19 mouse cellular contexts compared by ENCODE assay signal in the genomic region with DNA sequence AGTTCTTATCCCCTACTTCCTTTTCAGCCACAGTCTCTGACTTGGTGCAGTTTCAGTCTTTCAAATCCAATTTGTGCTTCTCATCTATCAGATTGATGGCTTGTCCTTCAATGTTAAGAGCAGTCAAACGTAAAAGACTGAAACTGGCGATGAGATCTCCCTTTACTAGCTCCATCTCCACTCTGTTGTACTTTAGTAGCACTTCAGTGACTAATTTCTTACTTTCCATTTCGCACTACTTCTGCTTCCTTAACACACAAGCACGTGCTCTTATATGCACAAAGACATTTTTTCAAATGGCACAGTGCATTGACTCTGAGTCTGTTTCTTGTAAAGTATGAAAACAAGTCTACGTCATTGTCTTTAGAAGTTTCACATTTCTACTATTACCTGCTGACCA.
A peak's percentile ranks its signal among the peaks of the same experiment; 100 is the strongest.
DNase-seq lines count a peak whose midpoint lies in the region; ATAC-seq and TF ChIP-seq lines count a peak whose summit lies in the region.
"Had no signal": no experiment of that assay in that cellular context is flagged by ENCODE, and none has a peak within 500 bp of the region (broad histone marks: within the 10 kb centered on the region; RNA-seq: fewer than 3 reads in every experiment).

No protein-coding gene starts in this region.

- dilution Hi-C loops in CH12.LX (cut with MboI; ENCODE audit: extremely low pct_ligation_motif_present, extremely low pct_unique_long_range_greater_than_20kb, low sequenced_read_pairs): no loop called here

- ATAC-seq in liver, postnatal 0 days: no peak
- ATAC-seq: CD4-positive, CD25-positive, alpha-beta regulatory T cell, adult 4 months; forebrain, embryonic 13.5 days; forebrain, embryonic 15.5 days; forebrain, postnatal 0 days had no signal

- no peaks in the 10 kb centered on the region for H3K36me3 ChIP-seq in liver, adult 2 months (ENCODE audit: control insufficient read depth, insufficient read depth, low read length)
- H3K36me3 ChIP-seq in liver, postnatal 0 days (replicated peaks; ENCODE audit: insufficient read depth, low read length): no peaks in the 10 kb centered on the region
- no peaks in the 10 kb centered on the region for H3K36me3 ChIP-seq in CH12.LX (replicated peaks in 1 of 2; ENCODE audit: control insufficient read depth in 1 of 2, insufficient read depth in 1 of 2, low read length in 1 of 2)
- H3K36me3 ChIP-seq: embryonic facial prominence, embryonic 10.5 days; embryonic facial prominence, embryonic 12.5 days; forebrain, embryonic 15.5 days had no signal

- DNase-seq in liver, adult 2 months (ENCODE audit: extremely low read depth, low read depth, low spot score): peak; percentile 44
- no peak for DNase-seq in liver, postnatal 0 days
- peak; percentile 53 for DNase-seq in CH12.LX (ENCODE audit: extremely low read depth)
- DNase-seq in adrenal gland, adult 8-10 months: no peak
- DNase-seq in left cerebral cortex, adult 11 months (ENCODE audit: low spot score): no peak
- DNase-seq: adrenal gland, adult 2 months; adrenal gland, postnatal 14 days; B cell, adult 2 months; cerebellum, adult 11-12 months; cerebellum, adult 2 months; cerebellum, adult 9-10 months; cerebellum, postnatal 10 days; cerebellum, postnatal 25 days; forebrain, postnatal 0 days had no signal

- H3K9ac ChIP-seq in liver, adult 2 months (ENCODE audit: low read depth, low read length): no peak overlapping the region
- no peak overlapping the region for H3K9ac ChIP-seq in liver, postnatal 0 days (replicated peaks)
- no peak overlapping the region for H3K9ac ChIP-seq in CH12.LX (ENCODE audit: insufficient read depth, low read depth)
- H3K9ac ChIP-seq: embryonic facial prominence, embryonic 12.5 days; forebrain, embryonic 13.5 days; forebrain, embryonic 15.5 days; forebrain, postnatal 0 days had no signal

- no peak overlapping the region for H3K27ac ChIP-seq in liver, adult 2 months (replicated peaks; ENCODE audit: insufficient read depth, low read depth, low read length)
- H3K27ac ChIP-seq in liver, postnatal 0 days (ENCODE audit: low read depth): no peak overlapping the region
- no peak overlapping the region for H3K27ac ChIP-seq in CH12.LX (ENCODE audit: insufficient read depth, low read depth)
- H3K27ac ChIP-seq: embryonic facial prominence, embryonic 10.5 days; embryonic facial prominence, embryonic 12.5 days; forebrain, embryonic 13.5 days; forebrain, embryonic 15.5 days had no signal

- no peaks in the 10 kb centered on the region for H3K27me3 ChIP-seq in liver, adult 2 months (ENCODE audit: control insufficient read depth, insufficient read depth, low read length)
- H3K27me3 ChIP-seq in liver, postnatal 0 days (ENCODE audit: insufficient read depth, low read length): no peaks in the 10 kb centered on the region
- H3K27me3 ChIP-seq in CH12.LX (replicated peaks): no peaks in the 10 kb centered on the region
- H3K27me3 ChIP-seq: embryonic facial prominence, embryonic 12.5 days; forebrain, embryonic 13.5 days; forebrain, embryonic 15.5 days had no signal

- H3K79me2 ChIP-seq in liver, adult 2 months (ENCODE audit: control insufficient read depth, insufficient read depth, low read length): no peaks in the 10 kb centered on the region
- no peaks in the 10 kb centered on the region for H3K79me2 ChIP-seq in CH12.LX (replicated peaks; ENCODE audit: control insufficient read depth, extremely low read depth, insufficient read depth, poor library complexity, severe bottlenecking)

- no peak for TF ChIP-seq POLR2A in liver, adult 2 months (IDR thresholded peaks at IDR 0.05; ENCODE audit: extremely low read depth, insufficient read depth, low read length)
- TF ChIP-seq POLR2A in CH12.LX (IDR thresholded peaks at IDR 0.05; ENCODE audit: low read depth, low read length): no peak

- H3K4me2 ChIP-seq in liver, postnatal 0 days (ENCODE audit: low read depth, low read length): no peak overlapping the region
- peak overlapping the region; percentile 36; the same call in 1 of the 2 replicates for H3K4me2 ChIP-seq in CH12.LX (ENCODE audit: insufficient read depth, low read depth, poor library complexity, severe bottlenecking)
- H3K4me2 ChIP-seq: embryonic facial prominence, embryonic 12.5 days; forebrain, embryonic 13.5 days; forebrain, embryonic 15.5 days had no signal

- no peak overlapping the region for H3K4me3 ChIP-seq in liver, adult 2 months (ENCODE audit: insufficient read depth, low read depth, low read length)
- no peak overlapping the region for H3K4me3 ChIP-seq in liver, postnatal 0 days (ENCODE audit: low read depth, low read length)
- H3K4me3 ChIP-seq in CH12.LX (replicated peaks in 1 of 3; ENCODE audit: low read depth in 2 of 3, low read length in 2 of 3, poor library complexity in 1 of 3): no peak overlapping the region
- H3K4me3 ChIP-seq: embryonic facial prominence, embryonic 10.5 days; embryonic facial prominence, embryonic 12.5 days; forebrain, embryonic 13.5 days; forebrain, embryonic 15.5 days had no signal

- 77% methylated on average over 5 of the region's 5 CpGs for WGBS in liver, adult 2 months
- 70% methylated on average over 5 of the region's 5 CpGs for WGBS in liver, postnatal 0 days (ENCODE audit: insufficient replicate concordance)

- no peaks in the 10 kb centered on the region for H3K4me1 ChIP-seq in liver, adult 2 months (ENCODE audit: control insufficient read depth, insufficient read depth, low read length)
- no peaks in the 10 kb centered on the region for H3K4me1 ChIP-seq in liver, postnatal 0 days (ENCODE audit: insufficient read depth)
- peaks cover 0 to 10% of the 10 kb centered on the region in 2 experiments; a peak in 2 of 4 replicates for H3K4me1 ChIP-seq in CH12.LX (ENCODE audit: control insufficient read depth in 1 of 2, insufficient read depth in 2 of 2)
- H3K4me1 ChIP-seq: embryonic facial prominence, embryonic 10.5 days; embryonic facial prominence, embryonic 12.5 days; forebrain, embryonic 13.5 days; forebrain, embryonic 15.5 days had no signal

- no peak for TF ChIP-seq CTCF in liver, adult 2 months (IDR thresholded peaks at IDR 0.05; ENCODE audit: low read depth, low read length)
- TF ChIP-seq CTCF in liver, postnatal 0 days (IDR thresholded peaks at IDR 0.05; ENCODE audit: low read depth): no peak
- TF ChIP-seq CTCF in CH12.LX (conservative IDR thresholded peaks at IDR 0.05 in 1 of 2, IDR thresholded peaks at IDR 0.05 in 1 of 2; ENCODE audit: low read depth in 2 of 2, low read length in 2 of 2): no peak

- TF ChIP-seq RAD21 in CH12.LX (IDR thresholded peaks at IDR 0.05; ENCODE audit: low read depth, low read length): no peak

- no peak for TF ChIP-seq EP300 in liver, postnatal 0 days (IDR thresholded peaks at IDR 0.05; ENCODE audit: low read depth)
- TF ChIP-seq EP300 in CH12.LX (IDR thresholded peaks at IDR 0.05; ENCODE audit: low read length): peak; percentile 69

- in situ Hi-C loops in CH12.LX (cut with MboI; ENCODE audit: low pct_ligation_motif_present, low pct_unique_long_range_greater_than_20kb, low sequenced_read_pairs): no loop called here

- H3K9me3 ChIP-seq in liver, postnatal 0 days (ENCODE audit: low read length): no peaks in the 10 kb centered on the region
- H3K9me3 ChIP-seq in CH12.LX (replicated peaks; ENCODE audit: low read length): no peaks in the 10 kb centered on the region
- H3K9me3 ChIP-seq: embryonic facial prominence, embryonic 10.5 days; embryonic facial prominence, embryonic 12.5 days; forebrain, embryonic 13.5 days; forebrain, embryonic 15.5 days had no signal

TF ChIP-seq in CH12.LX, 34 proteins besides CTCF, POLR2A, EP300 and RAD21 (continues in another document):
- no peak for TF ChIP-seq MXI1 (IDR thresholded peaks at IDR 0.05; ENCODE audit: low read depth, low read length)
- no peak for TF ChIP-seq PAX5 (IDR thresholded peaks at IDR 0.05; ENCODE audit: low read length)
- no peak for TF ChIP-seq GABPA (IDR thresholded peaks at IDR 0.05; ENCODE audit: insufficient replicate concordance, low read depth, low read length)
- TF ChIP-seq MAX (IDR thresholded peaks at IDR 0.05; ENCODE audit: low read length): peak; percentile 89
- no peak for TF ChIP-seq HCFC1 (IDR thresholded peaks at IDR 0.05; ENCODE audit: low read depth, low read length)
- peak; percentile 66 for TF ChIP-seq IRF4 (IDR thresholded peaks at IDR 0.05; ENCODE audit: low read depth, low read length)
- TF ChIP-seq SMC3 (IDR thresholded peaks at IDR 0.05; ENCODE audit: low read depth, low read length): no peak
- TF ChIP-seq E2F4 (IDR thresholded peaks at IDR 0.05; ENCODE audit: insufficient replicate concordance, low read depth, low read length): no peak
- no peak for TF ChIP-seq POLR2AphosphoS2 (IDR thresholded peaks at IDR 0.05; ENCODE audit: low read depth, low read length)
- TF ChIP-seq SIN3A (IDR thresholded peaks at IDR 0.05; ENCODE audit: low read length): no peak
- no peak for TF ChIP-seq USF2 (conservative IDR thresholded peaks at IDR 0.05; ENCODE audit: low read depth, low read length)
- no peak for TF ChIP-seq TCF12 (IDR thresholded peaks at IDR 0.05; ENCODE audit: low read depth, low read length)
- TF ChIP-seq RCOR1 (conservative IDR thresholded peaks at IDR 0.05; ENCODE audit: low read depth, low read length): no peak
- peak; percentile 95 for TF ChIP-seq BHLHE40 (IDR thresholded peaks at IDR 0.05; ENCODE audit: low read depth, low read length)
- peak; percentile 53; the same call in 1 of the 2 replicates for TF ChIP-seq ZNF384 (IDR thresholded peaks at IDR 0.05; ENCODE audit: low read depth, low read length)
- no peak for TF ChIP-seq ZMIZ1 (IDR thresholded peaks at IDR 0.05; ENCODE audit: low read depth, low read length)
- no peak for TF ChIP-seq UBTF (IDR thresholded peaks at IDR 0.05; ENCODE audit: low read depth, low read length)
- TF ChIP-seq ZC3H11A (IDR thresholded peaks at IDR 0.05; ENCODE audit: low read depth, low read length): no peak
- TF ChIP-seq CHD1 (IDR thresholded peaks at IDR 0.05; ENCODE audit: low read depth, low read length): no peak
- no peak for TF ChIP-seq ZKSCAN1 (IDR thresholded peaks at IDR 0.05; ENCODE audit: borderline replicate concordance, low read depth, low read length)
- TF ChIP-seq MEF2A (IDR thresholded peaks at IDR 0.05; ENCODE audit: borderline replicate concordance, low read depth, low read length): no peak
- TF ChIP-seq NRF1 (IDR thresholded peaks at IDR 0.05; ENCODE audit: low read depth, low read length): no peak
- TF ChIP-seq USF1 (IDR thresholded peaks at IDR 0.05; ENCODE audit: low read depth, low read length): no peak
- TF ChIP-seq KAT2A (IDR thresholded peaks at IDR 0.05; ENCODE audit: insufficient replicate concordance, low read length): no peak
- no peak for TF ChIP-seq TBP (conservative IDR thresholded peaks at IDR 0.05; ENCODE audit: low read depth, low read length)
- TF ChIP-seq MAFK (IDR thresholded peaks at IDR 0.05; ENCODE audit: insufficient replicate concordance, low read length): no peak
- TF ChIP-seq JUND (conservative IDR thresholded peaks at IDR 0.05; ENCODE audit: low read depth, low read length): peak; percentile 76; the same call in 1 of the 2 replicates
- no peak for TF ChIP-seq NELFE (IDR thresholded peaks at IDR 0.05; ENCODE audit: low read depth, low read length)

Comparison
In these comparisons a context has a peak if more than half of its experiments do, and no peak if none do; other contexts are left out.
1. DNase-seq: peak in liver, adult 2 months (single experiment) and CH12.LX (single experiment); none in liver, postnatal 0 days (single experiment), adrenal gland, adult 8-10 months (single experiment) and left cerebral cortex, adult 11 months (single experiment).